Mouse (Mus musculus): ENCODE measurements at regions not wholly inside any gene's neighbourhood (a gene's known extent, or its start where the extent isn't known, plus 50 kb on each side); places are given as distances from the start of the nearest gene placed in this dataset.
"Not testable (repeated sequence)": the region's sequence is repeated elsewhere in the genome, so short reads cannot be mapped to it uniquely, and the experiment has no call there.

DNA sequence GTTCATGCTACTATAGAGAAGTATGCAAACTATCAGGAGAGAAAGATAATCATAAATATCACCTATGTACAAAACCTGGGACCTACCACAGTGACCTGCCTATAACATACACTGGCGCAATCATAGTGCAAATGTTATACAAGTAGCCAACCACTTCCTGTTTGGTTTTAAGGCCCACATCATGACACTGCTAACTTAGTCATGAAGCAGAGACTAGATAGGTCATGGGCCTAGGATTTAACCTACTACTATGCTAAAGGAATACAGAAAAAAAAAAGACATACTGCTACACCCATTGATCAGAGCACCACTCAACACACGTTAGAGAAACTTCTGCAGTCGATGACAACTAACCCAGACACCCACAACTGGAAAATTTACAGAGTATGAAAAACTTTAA is 498.6 kb upstream of the Acvr2a start:
- no peak for DNase-seq

DNA sequence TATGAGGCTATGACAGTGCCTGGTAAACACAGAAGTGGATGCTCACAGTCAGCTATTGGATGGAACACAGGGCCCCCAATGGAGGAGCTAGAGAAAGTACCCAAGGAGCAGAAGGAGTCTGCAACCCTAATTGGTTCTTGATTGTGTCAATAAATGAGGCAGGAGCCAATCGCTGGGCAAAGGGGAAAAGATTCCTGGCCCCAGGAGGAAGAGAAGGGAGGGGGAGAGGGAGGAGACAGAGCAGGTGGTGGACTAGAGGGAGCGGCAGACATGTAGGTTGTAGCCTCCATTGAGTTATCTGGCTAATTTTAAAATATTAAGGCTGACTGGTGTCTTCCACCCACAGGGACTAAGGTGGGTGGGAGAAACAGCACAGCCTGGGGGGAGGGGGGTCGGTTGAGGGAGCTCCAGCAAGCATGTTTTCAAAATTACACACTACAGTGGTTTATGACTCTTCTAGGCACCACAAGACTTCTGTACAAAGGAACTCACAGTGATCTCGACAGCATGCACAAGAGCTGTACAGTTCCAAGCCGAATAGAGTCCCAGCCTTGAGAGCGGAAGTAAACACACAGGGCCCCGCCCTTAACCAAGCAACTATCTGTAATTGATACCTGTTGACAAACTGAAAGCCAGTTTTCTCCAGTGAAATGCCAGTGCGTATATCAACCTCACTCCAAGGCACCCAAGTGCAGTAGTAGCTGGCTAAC is 497.6 kb upstream of the Acvr2a start:
- DNase-seq = no peak

DNA sequence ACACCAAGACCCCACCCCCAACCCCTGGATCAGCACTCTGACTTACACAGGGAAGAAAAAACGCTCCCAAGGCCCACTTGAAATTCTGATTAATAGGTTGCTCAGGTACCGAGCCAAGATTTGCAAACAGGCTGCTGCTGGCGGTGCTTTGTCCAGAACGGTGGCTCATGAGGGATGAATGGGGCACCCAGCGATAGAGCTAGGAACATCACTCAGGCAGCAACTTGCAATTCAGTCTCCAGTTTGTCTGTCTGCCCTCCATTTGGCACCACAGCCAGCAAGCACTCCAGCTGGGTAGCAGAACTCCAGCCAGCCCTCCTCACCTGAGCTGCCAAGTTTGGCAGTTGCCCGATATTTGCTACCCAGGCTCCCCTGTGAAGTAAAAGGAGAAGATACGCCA is 496.1 kb upstream of the Acvr2a start:
- DNase-seq = no peak

DNA sequence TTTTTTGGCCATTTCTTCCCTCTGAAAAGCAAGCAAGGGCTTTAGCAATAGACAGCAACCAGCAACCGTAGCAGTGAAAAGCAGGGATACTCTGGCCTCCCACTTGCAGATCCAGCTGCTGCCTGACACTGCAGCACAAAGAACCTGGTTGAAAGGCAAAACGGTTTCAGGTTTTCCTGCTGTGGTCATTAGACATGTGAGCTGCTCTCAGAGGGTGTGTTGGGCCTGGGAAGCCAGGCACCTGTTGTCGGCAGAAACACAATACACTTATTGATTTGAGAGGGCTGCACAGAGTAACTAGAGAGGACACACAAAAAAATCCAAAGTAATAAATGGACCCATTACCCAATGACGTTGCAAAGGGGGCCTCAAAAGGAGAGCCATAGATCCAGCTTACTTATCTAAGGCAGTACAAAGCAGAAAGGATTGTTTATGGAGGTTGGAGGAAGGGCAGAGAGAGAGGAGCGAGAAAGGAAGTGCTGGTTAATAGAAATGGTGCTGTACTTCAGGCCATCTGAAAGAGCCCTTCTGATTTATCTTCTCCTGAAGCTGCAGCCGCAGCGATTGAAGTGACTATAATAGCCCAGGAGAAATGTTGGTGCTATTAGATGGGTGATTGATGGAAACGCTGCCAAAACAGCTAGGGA is 495.4 kb upstream of the Acvr2a start:
- no peak for DNase-seq

DNA sequence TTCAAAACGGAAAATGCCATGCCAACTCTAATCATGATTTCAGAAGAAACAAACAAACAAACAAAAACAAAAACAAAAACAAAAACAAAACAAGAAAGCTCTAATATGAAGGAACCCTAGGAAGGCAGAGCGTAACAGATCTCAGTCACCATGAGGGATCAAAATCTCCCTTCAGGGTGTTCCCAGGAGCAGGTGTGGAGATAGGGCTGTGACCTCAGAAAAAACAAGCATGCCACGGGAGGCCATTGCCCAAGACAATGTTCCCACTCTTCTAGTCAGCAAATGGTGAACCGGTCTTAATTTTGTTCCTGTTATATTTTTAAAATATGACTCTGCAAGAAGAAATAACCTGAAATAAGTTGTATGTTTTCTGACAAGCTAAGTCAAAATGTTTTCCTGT is 492.4 kb upstream of the Acvr2a start:
- no peak for DNase-seq

DNA sequence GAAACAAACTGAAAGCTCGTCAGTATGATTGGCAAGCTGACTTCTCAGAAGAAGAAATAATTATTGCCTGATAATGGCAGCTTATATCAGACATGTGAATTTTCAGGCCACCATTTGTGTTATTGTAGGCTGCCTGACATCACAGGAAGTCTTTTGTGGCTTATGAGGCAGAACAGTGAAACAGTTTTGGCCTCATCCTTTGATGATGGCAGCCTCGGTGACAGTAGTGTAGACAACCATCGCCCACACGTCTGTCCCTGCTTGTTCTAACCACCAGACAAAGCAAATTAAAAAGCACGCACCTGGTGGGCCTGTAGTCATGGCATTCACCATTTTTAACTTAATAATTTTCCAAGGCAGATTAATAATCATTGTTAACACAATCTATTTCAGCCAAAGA is 491.6 kb upstream of the Acvr2a start:
- no peak for DNase-seq

DNA sequence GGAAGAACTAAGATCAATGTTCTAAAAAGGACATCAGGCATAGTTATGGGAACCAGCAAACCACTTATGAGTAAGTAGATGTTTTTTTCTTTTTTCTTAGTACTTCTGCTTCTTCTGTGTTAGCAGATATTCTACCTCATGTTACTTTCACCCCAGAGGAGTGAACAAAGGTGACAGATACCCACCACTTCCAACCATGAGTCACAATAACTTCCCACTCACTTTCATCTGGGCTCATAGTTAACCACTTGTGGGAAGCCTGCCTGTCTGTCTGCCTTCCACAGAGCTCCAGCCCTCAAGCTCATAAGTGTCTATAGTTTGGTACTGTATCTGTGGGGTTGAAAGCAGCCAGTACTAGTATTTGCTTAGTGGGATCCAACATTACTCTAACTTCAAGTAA is 485.7 kb upstream of the Acvr2a start:
- DNase-seq = no peak

DNA sequence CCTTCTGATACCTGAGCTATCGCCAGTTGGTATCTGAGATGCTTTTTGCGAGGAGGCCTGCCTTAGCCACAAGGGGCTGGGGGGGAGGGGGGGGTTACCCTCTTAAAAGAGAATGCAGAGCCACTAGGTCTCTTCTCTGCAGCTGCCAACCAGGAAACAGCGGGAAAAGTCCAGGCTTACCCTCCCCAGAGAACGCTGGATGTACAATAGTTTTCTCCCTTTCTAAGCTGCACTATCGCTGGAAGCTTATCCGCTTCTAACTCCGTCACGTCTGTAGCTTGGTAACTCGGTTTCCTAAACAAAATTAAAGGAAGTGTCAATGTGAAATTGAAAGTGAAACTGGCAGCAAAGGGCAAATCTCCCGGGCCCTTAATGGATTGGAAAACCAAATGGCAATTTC is 481.1 kb upstream of the Acvr2a start:
- DNase-seq = peak; percentile 10

DNA sequence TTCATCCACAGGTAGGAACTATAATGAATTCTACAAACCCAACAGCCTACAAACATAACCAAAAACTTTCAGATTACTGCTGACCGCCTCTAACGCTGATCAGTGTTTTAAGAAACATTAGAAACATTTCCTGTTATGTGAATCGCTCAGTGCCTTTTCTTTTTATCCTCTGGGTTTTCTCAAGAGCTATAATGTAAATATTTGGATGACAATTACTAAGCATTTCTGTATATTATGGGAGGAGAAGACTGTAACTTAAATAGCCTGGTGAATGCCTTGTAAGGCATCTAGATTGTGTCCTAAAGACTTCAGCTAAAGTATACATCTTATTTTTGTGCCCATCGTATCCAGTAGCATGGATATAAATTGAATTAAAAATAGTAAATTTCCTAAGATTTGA is 465.9 kb upstream of the Acvr2a start:
- no peak for DNase-seq

DNA sequence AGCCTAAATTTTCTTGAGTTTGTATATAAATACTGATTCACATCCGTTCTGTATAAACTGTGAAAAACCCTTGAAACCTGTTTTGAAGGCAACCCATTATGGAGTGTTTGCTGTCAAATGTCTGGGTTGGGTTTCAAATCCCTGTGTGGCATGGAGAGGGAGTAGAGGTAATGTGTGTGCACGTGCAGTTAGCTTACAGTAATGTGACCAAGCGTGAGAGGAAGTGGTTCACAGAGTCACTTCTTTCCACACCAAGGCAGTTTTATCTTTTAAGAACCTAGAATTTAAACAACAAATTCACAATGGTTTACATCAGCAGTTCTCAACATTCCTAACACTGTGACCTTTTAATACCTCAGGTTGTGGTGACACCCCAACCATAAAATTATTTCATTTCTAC is 464.1 kb upstream of the Acvr2a start:
- no peak for DNase-seq

DNA sequence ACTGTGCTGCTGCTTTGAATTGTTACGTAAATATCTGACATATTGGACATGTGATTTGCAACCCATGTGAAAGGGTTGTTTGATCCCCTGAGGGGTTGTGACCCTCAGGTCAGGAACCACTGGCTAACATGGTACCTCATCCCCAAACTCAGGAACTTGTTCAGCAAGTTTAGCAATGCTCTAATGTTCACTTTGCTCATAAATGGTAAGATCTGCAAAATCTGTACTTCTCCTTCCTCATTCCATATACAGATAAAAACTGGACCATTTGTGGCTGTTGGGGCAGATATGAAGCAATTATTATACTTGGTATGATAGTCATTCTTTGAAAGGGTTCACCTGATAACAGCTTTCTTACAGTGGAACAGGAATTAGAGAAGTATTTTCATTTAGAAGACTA is 463.7 kb upstream of the Acvr2a start:
- no peak for DNase-seq

DNA sequence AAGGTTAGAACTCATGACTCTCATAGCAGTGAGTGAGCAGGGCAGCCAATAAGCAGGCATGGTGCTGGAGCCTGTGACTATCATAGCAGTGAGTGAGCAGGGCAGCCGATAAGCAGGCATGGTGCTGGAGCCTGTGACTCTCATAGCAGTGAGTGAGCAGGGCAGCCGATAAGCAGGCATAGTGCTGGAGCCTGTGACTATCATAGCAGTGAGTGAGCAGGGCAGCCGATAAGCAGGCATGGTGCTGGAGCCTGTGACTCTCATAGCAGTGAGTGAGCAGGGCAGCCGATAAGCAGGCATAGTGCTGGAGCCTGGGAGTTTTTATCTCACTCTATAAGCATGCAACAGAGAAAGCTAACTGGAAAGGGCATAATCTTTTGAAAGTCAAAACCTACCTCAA is 442.3 kb upstream of the Acvr2a start:
- not testable (repeated sequence) for DNase-seq

DNA sequence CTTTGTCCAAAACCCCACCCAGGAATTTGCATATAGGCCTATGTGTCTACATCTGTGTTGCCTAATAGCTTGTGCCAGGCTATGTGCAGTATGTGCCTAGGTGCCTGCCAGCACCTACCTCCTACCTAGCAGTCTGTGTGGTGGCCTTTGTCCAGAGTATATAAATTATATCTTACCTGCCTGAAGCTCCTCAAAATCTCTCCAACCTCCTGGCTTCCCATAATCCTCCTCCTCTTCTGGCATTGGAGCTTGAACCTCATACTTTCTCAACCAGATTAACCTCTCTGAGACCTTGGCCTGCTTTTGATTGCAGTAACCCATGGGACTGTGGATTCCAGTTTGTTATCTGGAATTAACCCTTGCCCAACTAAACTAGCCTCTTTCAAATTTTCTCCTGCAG is 440.8 kb upstream of the Acvr2a start:
- no peak for DNase-seq

DNA sequence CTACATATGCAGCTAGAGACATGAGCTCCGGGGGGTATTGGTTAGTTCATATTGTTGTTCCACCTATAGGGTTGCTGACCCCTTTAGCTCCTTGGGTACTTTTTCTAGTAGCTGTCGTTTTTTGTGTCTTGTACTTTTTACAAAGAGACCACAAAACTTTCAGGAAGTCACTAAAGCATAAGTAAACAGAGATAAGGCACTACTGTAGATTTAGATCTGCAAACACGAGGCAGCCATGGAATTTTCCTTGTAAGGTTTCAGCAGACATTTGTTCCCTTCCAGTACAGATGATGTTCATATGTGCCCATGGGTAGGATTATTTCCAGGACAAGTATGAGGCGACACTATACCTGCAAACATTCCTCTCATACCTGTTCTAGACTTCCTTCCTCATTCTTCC is 439.6 kb upstream of the Acvr2a start:
- DNase-seq = no peak

DNA sequence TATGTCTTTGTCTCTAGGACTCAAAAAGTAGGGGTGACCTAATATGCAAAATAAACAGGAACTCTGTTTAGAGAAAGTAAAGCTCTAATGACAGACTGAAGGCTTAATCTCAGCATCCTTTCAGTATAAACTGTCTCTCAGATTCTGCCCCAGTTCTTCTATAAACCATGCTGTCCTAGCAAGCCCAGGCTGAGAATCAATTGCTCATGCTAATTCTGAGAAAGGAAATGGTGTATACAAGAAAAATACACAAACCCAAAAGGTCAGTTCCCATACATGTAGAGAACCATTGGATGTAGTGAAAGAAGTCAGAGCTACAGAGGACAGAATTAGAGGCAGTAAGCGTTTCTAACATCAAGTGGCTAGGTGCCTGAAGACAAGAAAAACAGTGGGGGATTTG is 435.7 kb upstream of the Acvr2a start:
- DNase-seq = no peak

DNA sequence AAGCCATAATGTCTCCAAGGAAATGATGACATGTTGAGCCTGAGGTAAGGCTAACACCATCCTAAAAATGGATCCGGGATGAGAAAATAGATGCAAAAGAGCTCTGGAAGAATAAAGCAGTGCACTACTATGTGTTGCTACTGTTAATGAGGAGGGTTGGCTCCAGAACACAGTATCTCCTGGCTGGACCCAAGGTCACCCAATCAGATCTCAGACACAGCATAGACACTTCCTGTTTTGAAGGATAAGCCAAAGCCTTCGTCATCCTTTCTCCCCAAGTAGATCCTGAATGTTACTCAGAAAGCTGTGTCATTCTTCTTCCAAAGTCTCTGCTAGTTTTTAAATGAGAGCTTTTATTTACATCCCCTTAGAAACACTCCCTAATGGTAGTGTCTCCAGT is 435.2 kb upstream of the Acvr2a start:
- DNase-seq = no peak

DNA sequence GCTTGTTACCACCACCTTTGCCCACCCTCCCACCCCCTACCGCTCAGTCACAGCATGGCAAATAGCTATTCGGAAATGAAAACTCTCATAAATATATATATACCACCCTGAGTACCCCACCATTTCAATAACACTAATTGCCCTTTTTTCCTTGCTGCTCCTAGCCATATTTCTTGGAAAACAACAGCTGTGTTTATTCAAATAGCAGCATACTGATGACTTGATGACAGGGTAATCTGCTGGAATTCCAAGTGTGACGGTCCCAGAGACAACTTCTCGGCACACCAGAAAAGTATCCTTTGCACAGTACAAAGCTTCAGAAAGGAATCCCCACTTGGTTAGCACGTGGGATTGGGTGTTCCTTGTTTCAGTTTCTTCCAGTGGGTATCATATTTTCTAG is 433.8 kb upstream of the Acvr2a start:
- no peak for DNase-seq

DNA sequence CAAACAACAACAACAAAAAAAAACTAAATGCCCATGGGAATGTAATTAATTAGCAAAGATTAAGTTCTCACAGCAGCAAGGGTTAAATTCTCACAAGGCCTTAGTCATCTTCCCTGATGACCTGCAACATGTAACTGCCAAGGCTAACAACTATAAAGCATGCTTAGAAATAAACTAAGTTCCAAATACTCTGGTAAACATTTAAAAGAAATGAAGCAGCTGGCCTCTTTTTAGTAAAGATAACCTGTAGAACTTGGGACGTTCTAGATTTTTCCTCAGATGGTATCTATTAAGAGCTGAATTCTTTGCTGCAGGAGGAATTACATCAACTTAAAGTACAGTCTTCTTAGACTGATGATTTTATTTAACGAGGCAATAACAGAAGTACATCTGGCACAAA is 433.1 kb upstream of the Acvr2a start:
- no peak for DNase-seq

DNA sequence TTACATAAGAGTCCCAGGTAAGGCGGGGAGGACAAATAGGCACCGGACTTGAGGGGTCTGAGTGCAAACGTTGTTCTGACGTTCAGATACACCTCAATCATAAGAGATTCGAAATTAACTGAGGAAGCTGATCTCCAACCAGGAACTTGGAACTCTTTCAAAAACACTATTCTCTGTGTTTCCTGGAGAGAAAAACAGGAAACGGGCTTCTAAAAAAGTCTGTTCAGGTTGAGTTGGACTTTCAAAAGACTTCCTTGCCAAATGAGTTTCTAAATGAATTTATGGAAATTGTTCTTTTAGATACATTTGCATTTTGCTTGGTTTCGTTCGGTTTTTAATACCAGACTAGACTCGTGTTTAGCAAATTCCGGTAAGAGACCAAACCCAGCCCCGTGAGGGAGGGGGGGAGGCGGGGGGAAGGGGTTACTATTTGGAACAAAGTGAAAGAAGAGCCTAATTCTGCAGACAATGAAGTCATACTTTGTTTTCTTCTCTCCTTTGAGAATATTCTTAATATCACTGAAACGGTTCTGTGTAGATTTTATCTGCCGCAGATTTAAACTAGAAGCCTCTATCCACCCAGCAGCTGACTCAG is 432.3 kb upstream of the Acvr2a start:
- peak; percentile 13 for DNase-seq

DNA sequence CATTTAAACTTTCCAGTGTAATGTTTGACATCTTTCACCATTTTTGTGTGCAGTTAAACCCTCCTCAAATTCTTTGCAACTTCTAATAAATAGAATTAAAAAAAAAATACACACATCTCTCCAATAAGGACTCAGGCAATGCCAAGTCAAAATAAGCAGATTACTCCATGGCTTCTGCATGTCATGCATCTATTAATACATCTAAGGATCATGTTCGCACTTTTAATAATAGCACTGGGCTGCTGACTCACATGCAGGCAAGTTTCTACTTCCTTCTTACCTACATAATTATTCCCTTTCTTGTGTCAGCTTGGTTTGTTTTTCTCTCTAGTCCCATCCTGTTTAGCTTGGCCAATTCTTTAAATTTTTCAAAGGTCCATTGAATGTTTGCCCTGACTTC is 415.4 kb upstream of the Acvr2a start:
- no peak for DNase-seq

DNA sequence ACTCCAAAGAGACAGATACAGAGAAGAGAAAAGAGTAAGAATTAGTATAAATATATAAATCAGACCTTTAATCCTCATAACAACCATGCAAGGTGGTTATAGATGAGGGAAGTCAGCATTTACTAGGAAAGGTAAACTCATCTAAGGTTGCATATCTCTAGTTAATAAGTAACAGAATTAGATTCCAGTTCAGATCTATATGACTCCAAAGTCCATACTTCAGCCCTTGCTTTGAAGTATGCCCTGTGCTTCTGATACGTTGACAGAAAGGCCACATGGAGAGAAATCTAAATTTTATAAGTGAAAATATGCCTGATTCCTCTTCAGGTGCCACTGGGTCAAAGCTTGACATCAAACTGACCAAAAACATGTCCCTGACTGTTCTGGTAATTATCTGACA is 414.7 kb upstream of the Acvr2a start:
- no peak for DNase-seq

DNA sequence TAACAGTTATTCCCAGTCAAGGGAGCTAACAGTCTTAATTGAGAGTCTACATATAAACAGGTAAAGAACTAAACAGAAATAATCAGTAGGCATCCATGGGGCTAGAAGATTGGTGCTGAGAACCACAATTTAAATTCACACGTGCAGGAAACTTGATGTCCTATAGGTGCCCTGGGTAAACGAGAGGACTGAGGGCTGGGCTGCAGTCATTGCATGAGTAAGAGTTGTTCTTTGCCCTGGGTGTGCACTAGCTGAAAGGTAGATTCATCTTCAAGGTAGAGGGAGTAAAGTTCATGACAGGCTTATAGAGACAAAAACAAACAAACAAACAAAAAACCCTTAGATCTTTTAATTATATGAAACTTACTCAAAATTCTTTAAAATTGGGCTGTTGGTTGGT is 411.1 kb upstream of the Acvr2a start:
- no peak for DNase-seq

DNA sequence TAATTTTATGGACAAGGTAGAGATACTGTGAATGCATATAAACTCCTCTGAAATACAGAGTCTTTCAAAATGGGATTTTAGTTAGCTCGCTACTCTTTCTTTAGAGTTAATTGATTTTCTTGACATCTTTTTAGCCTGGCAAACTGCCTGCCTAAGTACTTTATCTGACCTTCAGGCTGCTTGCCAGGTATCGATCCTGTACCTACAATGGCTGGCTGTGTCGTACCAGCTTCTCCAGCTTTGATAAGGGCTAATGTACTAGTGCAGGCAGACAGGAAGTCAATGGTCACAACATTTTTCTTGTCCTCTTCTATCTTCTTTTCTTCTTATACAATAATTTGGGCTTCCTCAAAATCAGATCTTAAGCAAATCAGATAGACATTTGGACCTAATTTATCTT is 409.4 kb upstream of the Acvr2a start:
- no peak for DNase-seq

DNA sequence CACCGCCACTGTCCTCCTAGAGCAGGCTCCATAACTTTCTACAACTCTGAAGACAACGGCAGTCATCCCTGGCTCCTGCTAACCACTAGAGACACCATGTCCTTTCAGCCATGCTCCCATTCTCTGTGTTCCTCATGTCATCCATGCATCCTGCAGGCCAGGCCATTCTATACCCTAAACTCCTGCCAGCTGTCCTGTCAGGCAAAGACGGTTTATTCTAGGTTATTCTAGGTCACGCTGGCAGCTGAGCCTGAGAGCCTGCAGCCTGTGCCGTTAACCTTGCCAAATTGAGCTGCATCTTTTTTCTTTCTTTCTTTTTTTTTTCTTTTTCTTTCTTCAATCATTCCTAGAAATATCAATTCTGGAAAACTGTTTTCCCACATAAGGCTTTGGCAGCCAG is 406.0 kb upstream of the Acvr2a start:
- DNase-seq = no peak

DNA sequence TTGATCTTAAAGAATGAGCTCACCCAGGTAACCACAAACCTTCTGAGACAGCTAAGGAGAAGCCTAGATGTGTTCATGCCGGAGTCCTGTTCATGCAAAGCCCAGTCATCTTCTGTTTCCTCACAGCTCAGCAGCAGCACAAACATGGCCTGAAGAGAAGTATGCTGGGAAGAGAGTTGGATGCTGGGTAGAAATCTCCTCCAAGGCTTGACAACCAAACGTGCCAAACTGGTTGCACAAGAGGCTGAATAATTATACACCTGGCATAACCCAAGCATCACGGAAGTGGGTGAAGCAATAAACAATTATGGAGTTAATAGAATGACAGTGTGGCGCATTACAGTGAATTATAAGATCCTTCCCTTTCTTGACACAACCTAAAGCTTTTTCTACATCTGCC is 404.0 kb upstream of the Acvr2a start:
- no peak for DNase-seq

Data from kidney, adult 18-20 months (tissue).